Mouse (Mus musculus) heart, embryonic 13.5 days (tissue): Measurements from ENCODE around the gene Eef2. TPM values are rescaled to one million over a fixed set of nuclear protein-coding genes. Genes with fewer than 3 reads are reported as not detected.

Source experiments
- polyA plus RNA-seq: library from polyadenylated mRNA; unstranded; fragments of >200 nt; fragmentation: Nextera tagmentation; extraction: Ambion mirVana; gene quantifications from 2 replicates; pipeline ENCODE4 v1.2.1, GENCODE M21; 2015

The Eef2 gene
- polyA plus RNA-seq, 1 experiment from 2014 or later = 393 TPM

Other genes with a start within 250 kb of the Eef2 start
- gene Gadd45b, start 246.6 kb upstream of the Eef2 start, polyA plus RNA-seq = 29.2 and 33.9 TPM in 2 replicates
- gene Gng7, start 161.7 kb upstream of the Eef2 start, polyA plus RNA-seq = 1.4 TPM in 2 replicates
- gene Diras1, start 151.0 kb upstream of the Eef2 start, polyA plus RNA-seq = 0.06 and 0.07 TPM in 2 replicates
- gene Slc39a3, start 139.2 kb upstream of the Eef2 start, polyA plus RNA-seq = 8.0 and 8.2 TPM in 2 replicates
- 152 and 162 TPM in 2 replicates for gene Sgta, start 116.5 kb upstream of the Eef2 start, polyA plus RNA-seq
- gene Thop1, start 106.6 kb upstream of the Eef2 start, polyA plus RNA-seq = 29.1 and 33.8 TPM in 2 replicates
- gene Creb3l3, start 77.8 kb upstream of the Eef2 start, polyA plus RNA-seq = 0.83 and 1.1 TPM in 2 replicates
- gene Map2k2, start 70.7 kb upstream of the Eef2 start, polyA plus RNA-seq = 150 TPM in 2 replicates
- 19.5 and 20.1 TPM in 2 replicates for gene Zbtb7a, start 41.4 kb upstream of the Eef2 start, polyA plus RNA-seq
- 35.7 and 40.3 TPM in 2 replicates for gene Pias4, start 8.7 kb upstream of the Eef2 start, polyA plus RNA-seq
- gene Dapk3, start 6.4 kb downstream of the Eef2 start, polyA plus RNA-seq = 41.5 and 42.4 TPM in 2 replicates
- gene 4930442H23Rik, start 7.2 kb downstream of the Eef2 start, polyA plus RNA-seq = 0.27 TPM in 1 of 2 replicates, not detected in the other
- 5.2 and 6.1 TPM in 2 replicates for gene Nmrk2, start 25.4 kb downstream of the Eef2 start, polyA plus RNA-seq
- gene Atcay, start 54.2 kb downstream of the Eef2 start, polyA plus RNA-seq = 0.43 and 0.53 TPM in 2 replicates
- 4.1 and 6.5 TPM in 2 replicates for gene Zfr2, start 56.5 kb downstream of the Eef2 start, polyA plus RNA-seq
- gene Matk, start 76.3 kb downstream of the Eef2 start, polyA plus RNA-seq = 1.6 and 1.9 TPM in 2 replicates
- gene Mrpl54, start 90.3 kb downstream of the Eef2 start, polyA plus RNA-seq = 244 and 260 TPM in 2 replicates
- 45.4 and 51.4 TPM in 2 replicates for gene Apba3, start 90.3 kb downstream of the Eef2 start, polyA plus RNA-seq
- gene Tjp3, start 115.0 kb downstream of the Eef2 start, polyA plus RNA-seq = 2.2 and 2.4 TPM in 2 replicates
- gene Pip5k1c, start 116.3 kb downstream of the Eef2 start, polyA plus RNA-seq = 31.0 and 32.0 TPM in 2 replicates
- 25.6 and 28.2 TPM in 2 replicates for gene Cactin, start 144.5 kb downstream of the Eef2 start, polyA plus RNA-seq
- gene Tbxa2r, start 152.1 kb downstream of the Eef2 start, polyA plus RNA-seq = 13.6 and 14.7 TPM in 2 replicates
- 0.06 TPM in 1 of 2 replicates, not detected in the other for gene Gipc3, start 166.6 kb downstream of the Eef2 start, polyA plus RNA-seq
- 81.9 and 90.9 TPM in 2 replicates for gene Hmg20b, start 173.8 kb downstream of the Eef2 start, polyA plus RNA-seq
- 10.7 and 11.1 TPM in 2 replicates for gene Mfsd12, start 180.9 kb downstream of the Eef2 start, polyA plus RNA-seq
- gene 4930404N11Rik, start 189.2 kb downstream of the Eef2 start, polyA plus RNA-seq = 0.98 and 1.1 TPM in 2 replicates
- gene Fzr1, start 201.9 kb downstream of the Eef2 start, polyA plus RNA-seq = 72.2 and 78.1 TPM in 2 replicates
- gene Dohh, start 207.8 kb downstream of the Eef2 start, polyA plus RNA-seq = 69.7 and 73.6 TPM in 2 replicates
- 2.1 and 2.3 TPM in 2 replicates for gene Gm48551, start 207.8 kb downstream of the Eef2 start, polyA plus RNA-seq
- 0.82 and 1.1 TPM in 2 replicates for gene Gm48552, start 212.4 kb downstream of the Eef2 start, polyA plus RNA-seq
- gene Smim24, start 216.4 kb downstream of the Eef2 start, polyA plus RNA-seq = 2.7 and 3.1 TPM in 2 replicates